In the genomic region with DNA sequence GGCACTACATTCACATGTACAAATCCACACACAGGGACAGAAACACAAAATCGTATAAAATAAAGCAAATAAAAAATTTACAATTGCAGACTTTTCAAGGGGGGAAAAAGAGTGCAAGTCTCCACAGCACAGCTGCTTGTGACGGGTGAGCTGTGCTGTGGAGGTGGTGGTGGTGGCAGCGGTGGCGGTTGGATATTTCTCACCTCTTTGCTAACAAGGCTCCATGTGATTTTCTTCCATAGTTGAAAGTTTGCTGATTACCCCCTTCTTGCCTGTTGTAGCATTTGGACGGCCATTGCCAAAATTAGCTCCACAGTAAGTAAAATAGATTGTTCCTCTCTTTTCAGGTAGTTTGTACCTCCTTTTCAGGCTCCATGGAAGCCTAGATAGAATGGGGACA, we compare ENCODE assay signal across 8 mouse cellular contexts. TPM values are rescaled to one million over a fixed set of nuclear protein-coding genes. Genes with fewer than 3 reads are reported as not detected.
DNase-seq lines count a peak whose midpoint lies in the region; ATAC-seq and TF ChIP-seq lines count a peak whose summit lies in the region.

TSS of gene Casc3 (plus strand) at position 301 of the 400 bp plus-strand sequence.

- H3K36me3 ChIP-seq in kidney, adult 2 months (ENCODE audit: control insufficient read depth, insufficient read depth, low read length): peaks cover 9% of the 10 kb centered on the region
- peaks cover 63% of the 10 kb centered on the region for H3K36me3 ChIP-seq in hindbrain, postnatal 0 days (ENCODE audit: insufficient read depth, low read length)

- H3K4me3 ChIP-seq in kidney, adult 2 months (ENCODE audit: insufficient read depth, low read depth, low read length): no peak within 1 kb of the TSS
- no peak within 1 kb of the TSS for H3K4me3 ChIP-seq in hindbrain, postnatal 0 days (ENCODE audit: low read length)

- DNase-seq in kidney, adult 2 months: no peak
- DNase-seq in kidney, adult 18-20 months: no peak
- no peak for DNase-seq in adrenal gland, adult 8-10 months
- DNase-seq in gastrocnemius, adult 8-10 months (ENCODE audit: low spot score in 2 of 2): no peak
- no peak for DNase-seq in hindbrain, postnatal 0 days (ENCODE audit: low spot score)
- no peak for DNase-seq in cerebellum, adult 11-12 months
- DNase-seq in urinary bladder, postnatal 4 days (ENCODE audit: low spot score in 2 of 2): no peak

- no peak within 1 kb of the TSS for H3K27ac ChIP-seq in kidney, adult 2 months (ENCODE audit: insufficient read depth, low read depth, low read length)
- H3K27ac ChIP-seq in hindbrain, postnatal 0 days: no peak within 1 kb of the TSS

- TF ChIP-seq POLR2A in kidney, adult 2 months (IDR thresholded peaks at IDR 0.05; ENCODE audit: low read depth, low read length): no peak

- no peak for ATAC-seq in hindbrain, postnatal 0 days
- ATAC-seq in megakaryocyte, adult 5-6 weeks (ENCODE audit: poor library complexity, severe bottlenecking): no peak

- no peak within 1 kb of the TSS for H3K9ac ChIP-seq in hindbrain, postnatal 0 days (replicated peaks; ENCODE audit: low read length)

- H3K4me2 ChIP-seq in hindbrain, postnatal 0 days (ENCODE audit: low read depth, low read length): no peak within 1 kb of the TSS

- H3K9me3 ChIP-seq in hindbrain, postnatal 0 days (ENCODE audit: low read length): no peaks in the 10 kb centered on the region

- WGBS in kidney, adult 2 months: 94% methylated on average over 5 of the region's 5 CpGs
- WGBS in hindbrain, postnatal 0 days: 91% methylated on average over 5 of the region's 5 CpGs

- no peak for TF ChIP-seq CTCF in kidney, adult 2 months (conservative IDR thresholded peaks at IDR 0.05; ENCODE audit: insufficient read depth, insufficient read length, low read depth, low read length)
- TF ChIP-seq CTCF in hindbrain, postnatal 0 days (IDR thresholded peaks at IDR 0.05; ENCODE audit: low read depth): no peak

- H3K27me3 ChIP-seq in kidney, adult 2 months (replicated peaks; ENCODE audit: control insufficient read depth, insufficient read depth, low read length): no peaks in the 10 kb centered on the region
- no peaks in the 10 kb centered on the region for H3K27me3 ChIP-seq in hindbrain, postnatal 0 days (ENCODE audit: insufficient read depth, low read length)

- 0 out of 2 replicates have a peak, but pooled peaks cover 3% of the 10 kb centered on the region for H3K4me1 ChIP-seq in kidney, adult 2 months (ENCODE audit: control insufficient read depth, insufficient read depth, low read length)
- 0 out of 2 replicates have a peak, but pooled peaks cover 3% of the 10 kb centered on the region for H3K4me1 ChIP-seq in hindbrain, postnatal 0 days (ENCODE audit: insufficient read depth, low read length)

RNA-seq across cellular contexts. Expression of gene Casc3, which starts in this region (rescaled TPM):
- 21.0 and 24.5 TPM in 2 replicates for polyA plus RNA-seq in kidney, adult 2 months (2012; rRNA removed)
- total RNA-seq in adrenal gland, adult 8-10 months (2022): 10 to 100 TPM; 34.3 to 47.2 (median 41.6) TPM
- 10 to 100 TPM; 14.1 to 18.4 (median 15.2) TPM for total RNA-seq in gastrocnemius, adult 8-10 months (2022)
- total RNA-seq in hindbrain, postnatal 0 days (2014; rRNA removed): 24.4 and 74.0 TPM in 2 replicates
- polyA plus RNA-seq in hindbrain, postnatal 0 days (2015; fragmentation: Nextera tagmentation; extraction: Ambion mirVana): 35.4 and 35.7 TPM in 2 replicates
- 35.6 and 39.9 TPM in 2 replicates for total RNA-seq in megakaryocyte, adult 5-6 weeks (2015)
- total RNA-seq in megakaryocyte, adult 5-6 weeks (2017): 32.1 and 33.2 TPM in 2 replicates
